Mouse (Mus musculus) myocyte (in vitro differentiated cells): ENCODE data around the gene Terf2.

ENCODE experiments used
- CEBPB ChIP-seq: IDR thresholded peaks from 2 replicates; pipeline ENCODE4 v1.6.1; 2011; ENCODE audit warnings: mild to moderate bottlenecking, moderate library complexity; ENCODE audit not compliant: poor library complexity, insufficient read depth, severe bottlenecking
- E2F4 ChIP-seq: IDR thresholded peaks from one replicate; pipeline ENCODE4 v1.6.1; 2011; ENCODE audit warnings: mild to moderate bottlenecking, control low read depth, moderate library complexity; ENCODE audit not compliant: insufficient read depth
- MAX ChIP-seq: IDR thresholded peaks from one replicate; pipeline ENCODE4 v1.6.1; 2011; ENCODE audit warnings: low read depth, mild to moderate bottlenecking, control low read depth
- MYOD1 ChIP-seq, 3 experiments: IDR thresholded peaks; one replicate each; pipeline ENCODE4 v1.6.1; 2011; ENCODE audit warnings: control low read depth in 2 of 3, low read depth in 2 of 3, mild to moderate bottlenecking in 2 of 3, moderate library complexity in 1 of 3; ENCODE audit not compliant: insufficient read length in 2 of 3, control insufficient read depth in 1 of 3
- MYOG ChIP-seq, 3 experiments: IDR thresholded peaks; one replicate each; pipeline ENCODE4 v1.6.1; 2011; ENCODE audit warnings: control low read depth in 2 of 3, low read depth in 2 of 3, mild to moderate bottlenecking in 2 of 3; ENCODE audit not compliant: insufficient read length in 2 of 3, control insufficient read depth in 1 of 3, insufficient read depth in 1 of 3
- POLR2A ChIP-seq: IDR thresholded peaks from one replicate; pipeline ENCODE4 v1.6.1; 2011; ENCODE audit warnings: low read depth, mild to moderate bottlenecking, control low read depth, moderate library complexity; ENCODE audit not compliant: insufficient read length
- POLR2AphosphoS2 ChIP-seq: IDR thresholded peaks from one replicate; pipeline ENCODE4 v1.6.1; 2011; ENCODE audit warnings: low read depth, control low read depth; ENCODE audit not compliant: insufficient read length
- REST ChIP-seq: IDR thresholded peaks from one replicate; pipeline ENCODE4 v1.6.1; 2011; ENCODE audit warnings: mild to moderate bottlenecking, control low read depth, moderate library complexity; ENCODE audit not compliant: insufficient read depth, insufficient read length
- TCF12 ChIP-seq: IDR thresholded peaks from one replicate; pipeline ENCODE4 v1.6.1; 2011; ENCODE audit warnings: mild to moderate bottlenecking, control low read depth; ENCODE audit not compliant: poor library complexity, insufficient read depth, severe bottlenecking
- TCF3 ChIP-seq: IDR thresholded peaks from one replicate; pipeline ENCODE4 v1.6.1; 2011; ENCODE audit warnings: low read depth, control low read depth; ENCODE audit not compliant: insufficient read length
- USF1 ChIP-seq: IDR thresholded peaks from one replicate; pipeline ENCODE4 v1.6.1; 2011; ENCODE audit warnings: low read depth, mild to moderate bottlenecking, control low read depth, moderate library complexity

- TF ChIP-seq TCF12 (no peak), USF1 (no peak), POLR2A (no peak), CEBPB (no peak), TCF3 (no peak), MYOD1 (IDR thresholded peaks at IDR 0.05; ENCODE audit: control insufficient read depth in 1 of 3, insufficient read length in 2 of 3, low read depth in 2 of 3) (no peak), E2F4 (no peak), REST (no peak), MAX (no peak), POLR2AphosphoS2 (no peak), MYOG (IDR thresholded peaks at IDR 0.05; ENCODE audit: control insufficient read depth in 1 of 3, insufficient read depth in 1 of 3, insufficient read length in 2 of 3, low read depth in 2 of 3) (no peak)
Measured at GRCm38 (mm10) chr8:107108978-107109720, 12.8 kb upstream of the Terf2 start.
